Mouse (Mus musculus): Measurements from ENCODE around the gene Cd80.

GRCm38 (mm10) chr16:38538716-38539380 is 83.5 kb downstream of the Cd80 start:
- no peak for TF ChIP-seq GATA1 (IDR thresholded peaks at IDR 0.05; ENCODE audit: borderline replicate concordance, low read length)
- no peak for TF ChIP-seq FLI1 (IDR thresholded peaks at IDR 0.05; ENCODE audit: low read length)
